Mouse (Mus musculus) ES-E14 (cell line): ENCODE measurements around the gene Palm3.
"Not testable (repeated sequence)": the region's sequence is repeated elsewhere in the genome, so short reads cannot be mapped to it uniquely, and the experiment has no call there.

ENCODE experiments used
- MAFK ChIP-seq: IDR thresholded peaks from 2 replicates; pipeline ENCODE4 v1.6.1; 2014; ENCODE audit warnings: mild to moderate bottlenecking, low read depth, low read length, inconsistent platforms; ENCODE audit not compliant: insufficient read depth
- ZNF384 ChIP-seq: IDR thresholded peaks from 2 replicates; pipeline ENCODE4 v1.6.1; 2012; ENCODE audit warnings: low read depth, low read length, inconsistent platforms

DNA sequence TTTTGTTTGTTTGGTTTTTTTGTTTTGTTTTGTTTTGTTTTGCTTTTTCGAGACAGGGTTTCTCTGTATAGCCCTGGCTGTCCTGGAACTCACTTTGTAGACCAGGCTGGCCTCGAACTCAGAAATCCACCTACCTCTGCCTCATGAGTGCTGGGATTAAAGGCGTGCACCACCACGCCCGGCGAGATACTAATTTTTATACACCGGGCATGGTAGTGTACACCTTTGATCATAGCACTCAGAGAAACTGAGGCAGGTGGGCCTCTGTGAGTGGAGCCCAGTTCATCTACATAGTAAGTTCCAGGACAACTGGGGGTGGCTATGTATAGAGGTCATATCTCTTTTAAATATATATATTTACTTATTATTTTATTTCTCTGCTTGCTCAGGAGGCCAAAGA is 15.8 kb upstream of the Palm3 start:
- not testable (repeated sequence) for TF ChIP-seq ZNF384, MAFK
